8 mouse cellular contexts compared by ENCODE assay signal in genomic region chr3:53525737-53526136, GRCm38 (mm10). TPM values are rescaled to one million over a fixed set of nuclear protein-coding genes. Genes with fewer than 3 reads are reported as not detected.
DNase-seq lines count a peak whose midpoint lies in the region; ATAC-seq lines count a peak whose summit lies in the region.

No protein-coding gene starts in this region.

- peak; percentile 60 to 75 for DNase-seq in adrenal gland, postnatal 36 days
- peak; percentile 84 for DNase-seq in embryonic facial prominence, embryonic 11.5 days (ENCODE audit: low spot score)
- DNase-seq in heart, adult 18-20 months, result peak; percentile 37 to 70
- peak; percentile 68 for DNase-seq in kidney, adult 18-20 months
- DNase-seq in left cerebral cortex, postnatal 4 days, result peak; percentile 91
- peak; percentile 5 to 71 for DNase-seq in spleen, postnatal 10 days (ENCODE audit: low spot score in 2 of 2)

- H3K4me3 ChIP-seq in embryonic facial prominence, embryonic 11.5 days (ENCODE audit: low read depth, low read length), result peak overlapping the region; percentile 18; the same call in 1 of the 2 replicates
- peak overlapping the region; percentile 33 for H3K4me3 ChIP-seq in midbrain, embryonic 13.5 days (replicated peaks)

- H3K27me3 ChIP-seq in embryonic facial prominence, embryonic 11.5 days (ENCODE audit: control insufficient read depth, insufficient read depth, low read length), result no peaks in the 10 kb centered on the region
- H3K27me3 ChIP-seq in midbrain, embryonic 13.5 days, result 0 out of 2 replicates have a peak, but pooled peaks cover 3% of the 10 kb centered on the region

- H3K9ac ChIP-seq in embryonic facial prominence, embryonic 11.5 days (replicated peaks; ENCODE audit: low read length), result 0 out of 2 replicates have a peak overlapping the region, but pooled peaks have one; percentile 5
- 0 out of 2 replicates have a peak overlapping the region, but pooled peaks have one; percentile 32 for H3K9ac ChIP-seq in midbrain, embryonic 13.5 days (replicated peaks)

- 10% methylated on average over 21 of the region's 21 CpGs for WGBS in embryonic facial prominence, embryonic 11.5 days
- WGBS in midbrain, embryonic 13.5 days, result 27% methylated on average over 21 of the region's 21 CpGs

- peak overlapping the region; percentile 30; the same call in 1 of the 2 replicates for H3K4me2 ChIP-seq in embryonic facial prominence, embryonic 11.5 days (ENCODE audit: low read depth, low read length)
- peak overlapping the region; percentile 55 for H3K4me2 ChIP-seq in midbrain, embryonic 13.5 days (replicated peaks)

- intact Hi-C loops in left cerebral cortex, postnatal 4 days (cut with DNase I), result loop anchor here (5.0 to 10.0 kb wide), 4 partner anchors 59 to 632 kb away; partner anchors contain the start of genes Frem2 and Trpc4

- H3K9me3 ChIP-seq in embryonic facial prominence, embryonic 11.5 days (replicated peaks; ENCODE audit: control insufficient read depth, low read length), result no peaks in the 10 kb centered on the region
- no peaks in the 10 kb centered on the region for H3K9me3 ChIP-seq in midbrain, embryonic 13.5 days

- H3K36me3 ChIP-seq in embryonic facial prominence, embryonic 11.5 days (replicated peaks; ENCODE audit: control insufficient read depth, insufficient read depth, low read depth, low read length), result no peaks in the 10 kb centered on the region
- H3K36me3 ChIP-seq in midbrain, embryonic 13.5 days, result no peaks in the 10 kb centered on the region

- H3K27ac ChIP-seq in embryonic facial prominence, embryonic 11.5 days (replicated peaks; ENCODE audit: low read depth, low read length), result no peak overlapping the region
- H3K27ac ChIP-seq in midbrain, embryonic 13.5 days, result no peak overlapping the region

- no peaks in the 10 kb centered on the region for H3K4me1 ChIP-seq in embryonic facial prominence, embryonic 11.5 days (ENCODE audit: control insufficient read depth, insufficient read depth, low read length)
- H3K4me1 ChIP-seq in midbrain, embryonic 13.5 days (replicated peaks), result no peaks in the 10 kb centered on the region

- no peak; the same call in 1 of the 2 replicates for ATAC-seq in embryonic facial prominence, embryonic 11.5 days (replicated peaks; ENCODE audit: insufficient number of reproducible peaks, low FRiP score, low TSS enrichment, low read depth)
- peak; percentile 53; the same call in 1 of the 2 replicates for ATAC-seq in midbrain, embryonic 13.5 days
- no peak for ATAC-seq in activated CD4-positive, CD25-positive, alpha-beta regulatory T cell, adult 4 months

RNA-seq across cellular contexts. Expression of gene Stoml3, which starts 37.3 kb away (rescaled TPM):
- total RNA-seq in adrenal gland, postnatal 36 days (2021), result not detected
- polyA plus RNA-seq in embryonic facial prominence, embryonic 11.5 days (2014; fragmentation: Nextera tagmentation; extraction: Ambion mirVana), result 0.20 TPM in 1 of 2 replicates, not detected in the other
- total RNA-seq in heart, adult 18-20 months (2021), result not detected
- total RNA-seq in left cerebral cortex, postnatal 4 days (2021), result not detected
- polyA plus RNA-seq in midbrain, embryonic 13.5 days (2015; fragmentation: Nextera tagmentation; extraction: Ambion mirVana), result not detected in 2 replicates
- not detected for polyA plus RNA-seq in activated CD4-positive, CD25-positive, alpha-beta regulatory T cell, adult 4 months (2017; shearing (Covaris generic))

Comparison
In these comparisons a context has a peak if more than half of its experiments do, and no peak if none do; other contexts are left out.
1. DNase-seq: peak in every context shown above with its lines; median percentile 91 in left cerebral cortex, postnatal 4 days; 84 in embryonic facial prominence, embryonic 11.5 days; 68 in kidney, adult 18-20 months; 68 in adrenal gland, postnatal 36 days; 54 in heart, adult 18-20 months; 38 in spleen, postnatal 10 days.